Mouse (Mus musculus) kidney, adult 2 months (tissue): Measurements from ENCODE around the gene Crhr2.

Source experiments
- CTCF ChIP-seq: fragments of 200-500 bp; conservative IDR thresholded peaks from 2 replicates; pipeline ENCODE4 v1.5.1; 2011; ENCODE audit warnings: low read depth, mild to moderate bottlenecking, control low read depth, low read length, moderate library complexity, mixed read lengths; ENCODE audit not compliant: insufficient read depth, insufficient read length
- POLR2A ChIP-seq: fragments of 200-500 bp; IDR thresholded peaks from one replicate; pipeline ENCODE4 v1.6.1; 2011; ENCODE audit warnings: low read depth, low read length, control low read depth

DNA sequence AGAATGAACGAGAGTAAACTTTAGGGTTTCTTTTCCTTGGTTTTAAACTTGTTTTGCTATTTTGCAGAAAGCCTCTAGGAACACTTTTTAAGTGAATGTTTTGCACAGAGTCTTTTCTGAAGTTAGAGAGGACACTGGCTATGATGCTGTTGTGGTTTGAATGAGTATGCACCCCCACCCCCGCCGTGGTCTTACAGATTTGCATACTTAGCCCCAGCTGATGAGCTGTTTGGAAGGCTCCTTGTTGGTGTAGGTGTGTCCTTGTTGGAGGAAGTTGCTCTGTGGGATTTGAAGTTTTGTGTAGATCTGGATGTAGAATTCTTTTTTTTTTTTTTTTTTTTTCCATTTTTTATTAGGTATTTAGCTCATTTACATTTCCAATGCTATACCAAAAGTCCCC, 75.4 kb downstream of the Crhr2 start:
- TF ChIP-seq POLR2A: no peak
- TF ChIP-seq CTCF: no peak
